Mouse (Mus musculus) spleen, adult 2 months (tissue): ENCODE data around the gene Cenpm.

ENCODE experiments used
- CTCF ChIP-seq: fragments of 200-500 bp; IDR thresholded peaks from 2 replicates; pipeline ENCODE4 v1.5.1; 2011; ENCODE audit warnings: mild to moderate bottlenecking, inconsistent platforms; ENCODE audit not compliant: insufficient read depth, insufficient read length, insufficient replicate concordance; ENCODE audit errors: extremely low read depth
- POLR2A ChIP-seq: fragments of 200-500 bp; IDR thresholded peaks from 2 replicates; pipeline ENCODE4 v1.6.1; 2011; ENCODE audit warnings: low read depth, low read length, inconsistent platforms

DNA sequence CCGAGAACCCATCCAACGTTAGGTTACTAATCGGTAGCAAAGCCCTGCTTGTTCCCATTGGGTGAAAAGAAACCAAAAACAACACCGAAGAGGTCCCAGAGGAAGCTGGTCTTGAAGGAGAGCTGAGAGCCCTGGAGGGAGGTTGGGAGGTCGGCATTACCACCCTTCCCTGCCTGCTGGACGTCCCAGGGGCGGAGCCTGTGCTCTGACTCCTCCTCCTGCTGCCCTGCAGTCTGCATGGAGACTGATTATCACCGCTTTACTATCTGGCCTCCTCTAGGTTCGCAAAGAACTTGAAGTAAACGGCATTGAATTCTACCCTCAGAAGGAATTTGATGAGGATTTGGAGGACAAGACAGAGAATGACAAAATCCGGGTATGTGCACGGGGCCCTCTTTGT, 41.6 kb upstream of the Cenpm start:
- TF ChIP-seq POLR2A (no peak), CTCF (no peak)
